Mouse (Mus musculus) intestine, embryonic 14.5 days (tissue): Measurements from ENCODE around the gene Ifi202b. TPM values are rescaled to one million over a fixed set of nuclear protein-coding genes. Genes with fewer than 3 reads are reported as not detected.
"Not testable (repeated sequence)": the region's sequence is repeated elsewhere in the genome, so short reads cannot be mapped to it uniquely, and the experiment has no call there.

Experiments
- ATAC-seq: fragments of 200-750 bp; cut with Nextera tagmentation; replicated peaks from 2 replicates; pipeline ENCODE4 v1.8.0; 2017; ENCODE audit warnings: low read depth, moderate number of reproducible peaks, moderate TSS enrichment, moderate library complexity; ENCODE audit not compliant: low FRiP score, low TSS enrichment
- DNase-seq: peaks from one replicate; pipeline ENCODE4 v3.0.0-alpha.2; 2018; ENCODE audit warnings: low spot score
- H3K27ac ChIP-seq: fragments of 300-500 bp; sonication (generic); 2 replicates; pipeline ENCODE4 v1.5.1; 2014; ENCODE audit warnings: low read depth, mild to moderate bottlenecking, control low read depth
- H3K27me3 ChIP-seq: fragments of 300-500 bp; sonication (generic); replicated peaks from 2 replicates; pipeline ENCODE4 v1.6.1; 2014; ENCODE audit warnings: low read length, control low read depth; ENCODE audit not compliant: control insufficient read depth, insufficient read depth
- H3K36me3 ChIP-seq: fragments of 300-500 bp; sonication (generic); 2 replicates; pipeline ENCODE4 v1.6.1; 2014; ENCODE audit warnings: low read length, control low read depth; ENCODE audit not compliant: control insufficient read depth, insufficient read depth
- H3K4me1 ChIP-seq: fragments of 300-500 bp; sonication (generic); replicated peaks from 2 replicates; pipeline ENCODE4 v1.6.1; 2014; ENCODE audit warnings: low read length, control low read depth, mixed read lengths; ENCODE audit not compliant: control insufficient read depth, insufficient read depth
- H3K4me2 ChIP-seq: fragments of 300-500 bp; sonication (generic); 2 replicates; pipeline ENCODE4 v1.6.1; 2014; ENCODE audit warnings: low read length
- H3K4me3 ChIP-seq: fragments of 300-500 bp; sonication (generic); 2 replicates; pipeline ENCODE4 v1.5.1; 2014; ENCODE audit warnings: low read depth, low read length, control low read depth, mixed read lengths
- H3K9ac ChIP-seq: fragments of 300-500 bp; sonication (generic); 2 replicates; pipeline ENCODE4 v1.6.1; 2014; ENCODE audit warnings: mild to moderate bottlenecking, low read length
- H3K9me3 ChIP-seq: fragments of 300-500 bp; sonication (generic); 2 replicates; pipeline ENCODE4 v1.6.1; 2016; ENCODE audit warnings: low read length, control low read depth; ENCODE audit not compliant: control insufficient read depth
- WGBS: fragments of 180-500 bp; shearing (Covaris S2); extraction: QIAGEN DNeasy Blood & Tissue Kit; methylation state at CpG from one replicate; pipeline ENCODE4 v1.1.7; 2014; 5-methylcytosine and 5-hydroxymethylcytosine counted together
- polyA plus RNA-seq: library from polyadenylated mRNA; unstranded; fragments of >200 nt; fragmentation: Nextera tagmentation; extraction: Ambion mirVana; gene quantifications from 2 replicates; pipeline ENCODE4 v1.2.1, GENCODE M21; 2014

Ifi202b gene
- polyA plus RNA-seq, 1 experiment from 2014 or later = not detected

- 78% methylated on average over 2 of the region's 3 CpGs for WGBS
Observed at GRCm38 (mm10) chr1:173919279-173919678, 63.3 kb downstream of the Ifi202b start.

GRCm38 (mm10) chr1:173914559-173914958, 68.0 kb downstream of the Ifi202b start:
- Histone ChIP-seq H3K9me3 (no peaks in the 10 kb centered on the region), H3K27ac (no peak overlapping the region), H3K9ac (no peak overlapping the region), H3K36me3 (no peaks in the 10 kb centered on the region), H3K4me1 (no peaks in the 10 kb centered on the region), H3K27me3 (no peaks in the 10 kb centered on the region), H3K4me2 (no peak overlapping the region), H3K4me3 (no peak overlapping the region)
- WGBS = 80% methylated on average over 2 of the region's 2 CpGs
- ATAC-seq (no peak), DNase-seq (no peak)

More at GRCm38 (mm10) chr1:173919279-173919678, 63.3 kb downstream of the Ifi202b start:
- not testable (repeated sequence) for H3K4me1 ChIP-seq, H3K27ac ChIP-seq, DNase-seq, H3K4me2 ChIP-seq, ATAC-seq, H3K36me3 ChIP-seq, H3K27me3 ChIP-seq, H3K4me3 ChIP-seq, H3K9me3 ChIP-seq, H3K9ac ChIP-seq

- H3K4me1 ChIP-seq, DNase-seq, H3K27ac ChIP-seq, H3K9me3 ChIP-seq, H3K27me3 ChIP-seq, ATAC-seq, H3K4me2 ChIP-seq, H3K36me3 ChIP-seq, H3K9ac ChIP-seq, H3K4me3 ChIP-seq: not testable (repeated sequence)
Observed at GRCm38 (mm10) chr1:173913256-173913791, 69.2 kb downstream of the Ifi202b start.

Other genes starting within 250 kb of the Ifi202b start
- gene Ifi207, start 241.0 kb downstream of the Ifi202b start, polyA plus RNA-seq = 1.2 and 1.6 TPM in 2 replicates
- 1.3 and 2.1 TPM in 2 replicates for gene Ifi204, start 215.8 kb downstream of the Ifi202b start, polyA plus RNA-seq
- gene Ifi211, start 69.7 kb downstream of the Ifi202b start, polyA plus RNA-seq = 0.64 and 0.83 TPM in 2 replicates
- 2.0 and 3.0 TPM in 2 replicates for gene Mndal, start 40.3 kb downstream of the Ifi202b start, polyA plus RNA-seq
- 1.3 and 1.5 TPM in 2 replicates for gene Ifi203, start 40.1 kb downstream of the Ifi202b start, polyA plus RNA-seq
- gene Ifi205, start 49.1 kb upstream of the Ifi202b start, polyA plus RNA-seq = 0.69 and 0.88 TPM in 2 replicates
- gene Olfr433, start 58.0 kb upstream of the Ifi202b start, polyA plus RNA-seq = 0.07 and 0.08 TPM in 2 replicates
- gene Olfr432, start 66.5 kb upstream of the Ifi202b start, polyA plus RNA-seq = not detected in 2 replicates
- not detected in 2 replicates for gene Olfr430, start 83.9 kb upstream of the Ifi202b start, polyA plus RNA-seq
- gene Olfr429, start 101.6 kb upstream of the Ifi202b start, polyA plus RNA-seq = not detected in 2 replicates
- not detected in 2 replicates for gene Olfr427, start 114.1 kb upstream of the Ifi202b start, polyA plus RNA-seq
- gene Olfr231, start 138.4 kb upstream of the Ifi202b start, polyA plus RNA-seq = not detected in 2 replicates
- not detected in 2 replicates for gene Olfr424, start 148.8 kb upstream of the Ifi202b start, polyA plus RNA-seq
- gene Olfr420, start 172.9 kb upstream of the Ifi202b start, polyA plus RNA-seq = not detected in 2 replicates
- 0.68 and 0.79 TPM in 2 replicates for gene Spta1, start 190.0 kb upstream of the Ifi202b start, polyA plus RNA-seq